Mouse (Mus musculus) frontal cortex, postnatal 36 days (tissue): ENCODE measurements around the gene Tulp1.
"Not testable (repeated sequence)": the region's sequence is repeated elsewhere in the genome, so short reads cannot be mapped to it uniquely, and the experiment has no call there.

Experiments
- DNase-seq, 2 experiments: peaks; one replicate each; pipeline ENCODE4 v3.0.0; 2022; ENCODE audit warnings: low spot score in 2 of 2

The Tulp1 gene

GRCm38 (mm10) chr17:28368449-28368848 lies 3.4 kb upstream of the Tulp1 start:
- DNase-seq = peak; percentile 45 to 54

DNA sequence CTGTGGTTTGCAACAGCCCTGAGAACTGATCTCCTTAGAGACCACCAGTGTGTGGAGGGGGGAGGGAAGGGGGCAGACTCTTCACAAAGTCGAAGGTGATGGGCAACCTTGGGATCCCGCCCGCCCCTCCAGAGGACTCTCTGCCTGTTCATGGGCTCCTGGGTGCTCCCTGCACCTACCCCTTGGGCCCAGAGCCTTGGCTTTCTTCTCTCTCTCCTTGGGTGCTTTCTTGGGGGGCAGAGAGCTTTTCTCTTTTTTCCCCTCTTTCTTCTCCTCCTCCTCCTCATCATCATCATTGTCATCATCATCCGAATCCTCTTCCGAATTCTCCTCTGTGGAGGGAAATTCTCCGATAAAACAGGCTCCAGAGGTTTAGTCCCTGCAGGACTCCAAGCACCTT lies 1.5 kb downstream of the Tulp1 start:
- DNase-seq = no peak

DNA sequence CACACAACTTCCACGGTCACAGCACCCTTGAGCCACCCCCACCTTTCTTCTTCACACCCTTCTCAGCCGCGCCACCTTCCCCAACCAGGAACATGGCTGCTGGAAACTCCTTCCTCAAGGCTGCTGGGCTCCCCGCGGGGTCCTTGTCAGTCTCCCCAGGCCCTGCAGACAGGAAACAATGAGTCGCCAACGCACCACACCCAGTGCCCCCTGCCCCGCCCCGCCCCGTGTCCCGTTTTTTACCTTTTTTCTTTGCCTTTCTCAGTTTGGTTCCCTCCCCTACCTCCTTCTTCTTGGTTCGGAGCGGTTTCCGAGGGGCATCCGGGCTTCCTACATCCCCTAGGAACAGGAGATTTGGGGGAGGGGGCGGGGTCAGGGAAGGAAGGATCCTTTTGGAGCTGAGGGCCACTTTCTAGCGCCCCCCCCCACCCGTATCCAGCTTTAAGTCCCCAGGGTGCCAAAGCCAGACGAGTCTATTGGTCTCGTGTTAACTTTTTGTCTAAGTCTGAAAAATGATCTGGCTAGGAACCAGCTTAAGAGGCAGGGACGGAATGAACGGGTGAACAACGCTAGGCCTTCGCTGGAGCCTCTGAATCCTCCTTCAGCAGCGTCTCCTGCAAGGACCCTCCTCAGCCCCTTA lies 2.2 kb downstream of the Tulp1 start:
- DNase-seq = no peak

DNA sequence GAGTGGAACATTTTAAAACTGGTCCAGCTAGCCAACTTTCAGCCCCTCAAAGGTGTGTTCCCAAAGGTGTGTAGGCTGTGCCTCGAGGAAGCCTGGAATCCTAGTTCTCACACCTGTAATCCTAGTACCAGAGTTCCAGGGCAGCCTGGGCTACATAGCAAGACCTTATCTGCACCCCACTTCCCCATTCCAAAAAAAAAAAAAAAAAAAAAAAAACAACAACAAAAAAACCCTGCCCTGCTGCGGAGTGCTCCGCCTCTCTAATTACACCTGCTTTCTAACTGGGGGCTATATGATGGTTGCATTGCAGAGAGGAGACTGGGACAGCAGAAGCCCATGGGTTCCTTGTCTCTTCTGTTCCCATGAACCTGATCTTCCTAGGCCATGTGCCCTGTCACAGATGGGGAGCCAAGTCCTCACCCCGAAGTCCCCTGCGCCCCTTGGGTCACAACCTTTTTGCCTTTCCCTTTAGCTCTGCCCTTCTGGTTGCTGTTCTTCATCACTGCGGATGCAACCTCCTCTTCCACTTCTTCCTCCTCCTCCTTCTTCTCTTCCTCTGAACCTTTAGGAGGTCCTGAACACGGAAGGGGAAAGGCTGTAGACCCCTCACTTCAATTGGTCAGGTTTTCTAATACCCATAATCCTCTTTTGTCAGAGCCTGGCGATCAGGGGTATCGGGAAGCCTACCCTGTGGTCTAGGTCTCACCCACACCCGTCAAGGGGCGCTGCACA lies 2.9 kb downstream of the Tulp1 start:
- no peak for DNase-seq

DNA sequence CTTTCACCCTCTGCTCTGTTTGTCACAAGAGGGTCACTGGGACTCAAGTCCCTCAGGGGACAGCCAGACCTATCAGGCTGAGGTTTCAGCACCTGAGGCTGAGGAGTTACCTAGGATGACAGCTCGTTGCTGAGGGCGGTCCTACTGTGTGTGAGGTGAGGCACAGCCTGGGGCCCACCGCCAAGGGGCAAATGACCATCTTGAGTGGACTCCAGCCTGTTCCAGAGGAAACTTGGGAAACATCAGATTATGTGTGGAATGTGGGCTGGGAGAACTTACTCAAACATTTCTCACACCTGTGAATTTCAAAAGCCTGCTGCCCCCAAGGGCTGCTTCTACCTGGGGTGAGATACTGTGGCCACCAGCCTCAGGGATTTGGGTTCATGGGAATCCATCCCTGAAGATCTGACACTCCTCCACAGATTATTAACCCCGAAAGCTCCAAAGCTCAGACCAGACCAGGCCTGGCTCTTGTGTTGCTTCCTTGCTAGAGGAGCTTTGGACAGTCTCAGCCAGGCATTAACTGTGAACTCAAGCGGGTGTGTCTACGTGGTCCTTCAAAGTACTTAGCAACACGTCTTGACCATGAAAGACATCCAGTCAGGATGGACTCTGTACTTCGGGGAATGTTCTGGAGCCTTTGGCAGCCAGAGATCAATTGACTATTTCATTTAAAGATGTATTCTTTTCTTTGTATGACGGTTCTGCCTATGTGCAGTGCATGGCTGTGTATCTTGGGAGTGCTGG lies 4.3 kb downstream of the Tulp1 start:
- DNase-seq = no peak

GRCm38 (mm10) chr17:28358576-28359261 lies 6.3 kb downstream of the Tulp1 start:
- DNase-seq = not testable (repeated sequence)

- DNase-seq = no peak
These were observed 9.2 kb downstream of the Tulp1 start for GRCm38 (mm10) chr17:28355871-28356270.

GRCm38 (mm10) chr17:28352018-28352417 lies 13.0 kb downstream of the Tulp1 start:
- no peak for DNase-seq

GRCm38 (mm10) chr17:28351353-28351890 lies 13.6 kb downstream of the Tulp1 start:
- no peak for DNase-seq

- DNase-seq = no peak
These were observed 14.3 kb downstream of the Tulp1 start, which contains the start of gene Tead3 for GRCm38 (mm10) chr17:28350466-28351352. Gene Tead3 (minus strand): TSS chr17:28350817.

DNA sequence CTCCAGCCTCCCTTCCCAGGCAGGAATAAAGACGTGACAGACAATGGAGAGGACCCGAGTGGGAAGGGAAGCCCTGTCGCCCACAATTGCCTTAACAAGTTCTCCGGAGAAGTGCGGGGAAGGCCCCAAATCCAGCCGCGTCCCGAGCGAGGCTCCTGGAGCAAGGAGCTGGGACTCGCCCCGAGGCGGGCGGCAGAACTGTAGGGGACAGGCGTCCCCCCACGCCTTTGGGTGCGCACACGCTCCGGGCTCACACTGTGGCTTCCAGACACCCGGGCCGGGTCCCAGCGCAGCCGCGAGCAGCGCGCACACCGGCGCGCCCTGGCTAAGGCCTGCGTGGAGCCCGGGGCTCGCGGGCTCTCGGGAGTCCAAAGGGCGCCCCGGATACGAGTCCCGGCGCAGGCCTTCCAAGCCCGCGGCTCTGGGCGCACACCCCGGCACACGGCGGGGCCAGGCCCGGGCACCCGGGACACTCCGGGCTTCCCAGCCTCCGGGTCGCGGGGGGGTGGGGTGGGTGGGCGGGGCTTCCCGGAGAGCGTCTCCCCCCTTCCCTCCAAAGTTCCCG lies 15.0 kb downstream of the Tulp1 start:
- no peak for DNase-seq

- DNase-seq = no peak
These were observed 15.7 kb downstream of the Tulp1 start for GRCm38 (mm10) chr17:28349264-28349880.

DNA sequence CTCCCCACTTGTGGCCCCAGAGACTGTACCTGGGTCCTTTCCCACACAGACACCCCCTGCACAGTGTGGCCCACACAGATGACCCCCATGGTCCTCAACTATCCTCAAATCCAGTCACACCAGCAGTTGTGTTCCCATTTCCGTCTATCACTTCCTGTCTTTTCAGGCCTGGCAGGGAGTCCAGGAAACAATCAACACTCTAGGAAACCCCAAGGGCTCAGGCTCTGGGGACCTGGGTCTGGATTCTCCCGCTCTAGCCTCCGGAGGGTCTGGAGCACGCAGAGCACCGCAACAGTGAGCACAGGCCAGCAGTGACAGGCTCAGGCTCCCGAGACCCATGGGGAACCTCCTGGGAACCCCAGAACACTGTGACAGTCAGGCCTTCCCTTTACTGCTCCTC lies 16.8 kb downstream of the Tulp1 start:
- no peak for DNase-seq

DNA sequence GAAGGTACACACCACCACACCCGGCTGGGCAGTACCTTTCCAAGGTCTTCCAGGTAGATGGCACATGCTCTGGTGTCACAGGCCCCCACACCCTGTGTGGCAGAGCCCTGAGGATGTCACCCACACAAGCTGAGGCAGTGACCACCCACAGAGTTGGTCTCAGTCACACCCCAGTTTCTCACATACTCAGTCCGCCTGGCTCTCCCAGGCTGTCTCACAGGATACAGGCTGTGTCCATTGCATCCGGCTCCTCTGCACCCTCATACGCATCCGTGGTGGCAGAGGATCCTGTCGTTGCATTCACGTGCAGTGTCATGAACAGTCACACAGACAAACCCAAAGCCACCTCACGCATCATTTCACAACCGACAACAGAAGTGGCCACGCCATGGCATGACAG lies 17.7 kb downstream of the Tulp1 start:
- DNase-seq = no peak

GRCm38 (mm10) chr17:28345882-28346281 lies 19.1 kb downstream of the Tulp1 start:
- DNase-seq = no peak

- no peak for DNase-seq
These were observed 19.7 kb downstream of the Tulp1 start for GRCm38 (mm10) chr17:28345271-28345721.

DNA sequence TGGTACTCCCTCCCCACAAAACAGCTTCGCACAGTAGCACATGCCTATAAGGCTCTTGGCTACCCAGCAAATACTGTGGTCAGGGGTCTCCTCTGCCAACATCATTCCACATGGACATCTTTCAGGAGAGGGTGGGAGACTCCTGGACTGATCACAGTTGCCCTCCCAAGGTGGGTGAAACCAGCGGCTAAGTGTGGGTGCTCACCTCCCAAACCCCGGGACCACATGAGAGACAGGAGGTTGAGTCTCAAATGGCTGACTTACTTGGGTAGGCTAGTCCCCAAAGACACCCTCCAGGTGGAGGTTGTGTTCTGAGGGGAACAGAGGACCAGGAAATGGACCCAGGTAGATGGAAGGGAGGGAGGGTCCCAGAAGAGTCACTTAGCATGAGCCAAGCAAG lies 20.4 kb downstream of the Tulp1 start:
- no peak for DNase-seq

- DNase-seq = no peak
These were observed 20.9 kb downstream of the Tulp1 start for GRCm38 (mm10) chr17:28344050-28344607.

- peak; percentile 34 to 56 for DNase-seq
These were observed 23.9 kb downstream of the Tulp1 start for GRCm38 (mm10) chr17:28341091-28341490.

GRCm38 (mm10) chr17:28340578-28340977 lies 24.4 kb downstream of the Tulp1 start:
- DNase-seq = no peak
